Mouse (Mus musculus) brain, embryonic 18.5 days (tissue): ENCODE measurements around the gene Srpx.

Source experiments
- DNase-seq: peaks from one replicate; pipeline ENCODE4 v3.0.0-alpha.2; 2012; ENCODE audit warnings: low read depth, low spot score

The Srpx gene

DNA sequence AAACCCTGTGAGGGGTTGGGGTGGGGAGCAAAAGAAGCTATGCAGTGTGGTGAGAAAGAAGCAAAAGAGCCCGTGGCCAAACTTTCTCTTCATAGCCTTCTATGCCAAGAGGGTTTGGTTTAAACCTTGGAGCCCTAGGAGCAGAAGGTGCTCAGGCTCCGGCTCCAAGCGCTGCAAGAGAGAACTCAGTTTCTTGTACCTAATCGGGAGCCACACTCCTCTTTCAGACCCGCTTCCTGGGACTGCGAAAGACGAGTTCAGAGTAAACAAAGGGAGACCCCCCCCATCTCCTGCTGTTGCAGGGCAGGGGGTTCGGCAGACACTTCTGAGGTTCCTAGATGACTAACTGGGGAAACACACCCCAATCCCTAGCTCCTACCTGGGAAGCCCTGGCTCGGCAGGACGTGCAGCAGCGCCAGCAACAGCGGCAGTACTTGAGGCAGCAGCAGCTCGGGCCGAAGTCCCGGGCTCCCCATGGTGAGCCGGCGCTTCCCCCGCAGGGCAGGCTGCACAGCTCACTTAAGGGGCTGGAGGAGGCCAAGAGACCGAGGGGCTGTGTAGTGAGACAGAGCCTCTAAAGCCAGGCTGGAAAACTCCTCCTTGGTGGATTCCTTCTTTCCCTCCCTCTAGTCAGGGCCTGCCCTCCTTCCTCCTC lies at the start of gene Srpx:
Gene Srpx (minus strand): TSS at position 645 of the 655 bp plus-strand sequence.
- no peak for DNase-seq

GRCm38 (mm10) chrX:10152390-10152789 lies 34.9 kb upstream of the Srpx start:
- DNase-seq: no peak

- DNase-seq: no peak
Observed at GRCm38 (mm10) chrX:10115780-10116179, 1.7 kb downstream of the Srpx start.

DNA sequence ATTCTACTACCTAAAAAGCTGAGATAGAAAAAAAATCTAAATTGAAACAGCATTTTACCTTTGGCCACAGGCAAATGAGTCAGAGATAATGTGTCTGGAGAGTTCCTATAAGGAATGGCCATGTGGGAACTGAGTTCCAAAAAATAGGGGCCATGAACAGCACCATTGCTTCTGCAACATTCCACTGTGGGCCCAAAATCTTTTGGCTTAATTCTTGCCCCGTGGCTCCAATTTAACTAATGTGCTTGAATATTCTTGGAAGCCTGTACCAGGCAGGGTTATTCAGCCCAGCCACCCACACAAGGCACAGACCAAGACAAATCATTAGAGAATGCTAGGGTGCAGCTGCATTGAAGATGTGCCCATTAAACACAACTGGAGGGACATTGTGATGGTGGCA lies 6.8 kb downstream of the Srpx start:
- DNase-seq: no peak

DNA sequence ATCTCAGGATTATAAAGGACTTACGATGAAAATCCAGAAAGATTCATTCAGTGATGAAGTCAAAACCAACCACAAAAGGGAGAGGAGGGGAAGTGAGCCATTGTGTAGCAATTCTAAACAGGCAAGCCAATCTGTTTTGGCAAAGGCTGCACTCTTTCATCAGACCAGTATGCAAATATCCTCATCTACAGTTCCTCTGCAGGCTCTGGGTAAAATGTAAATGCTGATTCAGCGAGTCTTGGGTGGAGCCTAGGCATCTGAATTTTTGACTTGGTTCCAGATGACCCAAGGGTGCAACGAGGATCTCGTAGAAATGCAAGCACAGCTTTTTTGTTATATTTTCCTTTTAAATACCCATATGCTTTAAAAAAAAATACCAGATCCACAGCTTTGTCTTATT lies 9.0 kb downstream of the Srpx start:
- no peak for DNase-seq

- DNase-seq: no peak
Observed at GRCm38 (mm10) chrX:10105475-10105874, 12.0 kb downstream of the Srpx start.

DNA sequence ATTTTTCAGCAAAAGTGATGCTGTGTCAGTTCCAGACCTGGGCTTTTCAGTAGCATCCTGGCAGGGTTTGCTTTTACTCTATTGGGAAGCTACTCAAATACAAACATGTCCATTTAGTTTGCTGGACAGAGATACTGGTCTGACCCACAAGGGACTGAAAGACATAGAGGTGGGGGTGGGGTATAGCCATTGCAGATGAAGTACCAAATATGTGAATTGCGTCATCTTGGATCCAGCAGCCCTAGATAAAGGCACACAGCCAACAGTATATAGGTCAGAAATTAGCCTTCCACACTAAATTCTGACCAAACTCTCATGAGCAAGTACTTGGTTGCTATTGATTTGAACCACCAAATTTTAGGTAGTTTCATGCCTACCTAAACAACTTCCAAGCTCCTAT lies 14.8 kb downstream of the Srpx start:
- DNase-seq: no peak

DNA sequence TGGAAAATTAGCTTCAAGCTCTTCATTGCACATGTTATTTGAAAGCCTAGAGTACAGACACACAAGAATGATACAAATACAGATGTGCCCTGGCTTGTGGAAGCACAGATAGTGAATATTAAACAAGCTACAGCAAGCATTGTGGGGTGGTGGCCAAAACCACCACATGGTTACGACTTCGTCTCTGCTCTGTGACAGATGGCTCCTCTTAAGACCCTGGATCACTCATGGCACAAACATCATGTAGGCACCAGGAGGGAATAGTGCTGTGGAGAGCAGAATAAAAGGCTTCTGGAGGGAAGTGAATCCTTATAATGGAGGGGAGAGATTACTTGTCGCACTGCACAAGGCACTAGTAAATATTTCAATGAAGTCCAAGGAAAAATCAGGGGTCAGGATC lies 21.7 kb downstream of the Srpx start:
- DNase-seq: no peak

DNA sequence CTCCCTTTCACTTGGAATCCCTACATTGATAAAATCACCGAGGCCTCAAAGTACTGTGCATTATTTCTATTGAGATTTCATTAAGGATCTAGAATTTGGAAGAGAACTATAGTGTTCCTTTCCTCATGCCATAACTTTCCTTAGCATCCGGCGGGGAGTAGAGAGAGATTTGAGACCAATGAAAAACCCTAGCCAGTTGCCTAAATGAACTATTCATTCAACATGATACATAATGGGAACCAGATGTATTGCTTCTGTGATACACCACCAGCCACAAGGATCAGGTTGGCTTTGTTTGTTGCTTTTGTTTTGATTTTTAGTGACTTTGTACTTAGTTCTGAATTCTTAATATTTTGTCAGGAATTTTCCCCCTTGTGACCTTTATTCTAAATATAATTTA lies 37.1 kb downstream of the Srpx start:
- no peak for DNase-seq

- no peak for DNase-seq
Observed at GRCm38 (mm10) chrX:10079981-10080380, 37.5 kb downstream of the Srpx start.

GRCm38 (mm10) chrX:10073966-10074365 lies 43.5 kb downstream of the Srpx start:
- no peak for DNase-seq

GRCm38 (mm10) chrX:10071529-10071928 lies 46.0 kb downstream of the Srpx start:
- no peak for DNase-seq

DNA sequence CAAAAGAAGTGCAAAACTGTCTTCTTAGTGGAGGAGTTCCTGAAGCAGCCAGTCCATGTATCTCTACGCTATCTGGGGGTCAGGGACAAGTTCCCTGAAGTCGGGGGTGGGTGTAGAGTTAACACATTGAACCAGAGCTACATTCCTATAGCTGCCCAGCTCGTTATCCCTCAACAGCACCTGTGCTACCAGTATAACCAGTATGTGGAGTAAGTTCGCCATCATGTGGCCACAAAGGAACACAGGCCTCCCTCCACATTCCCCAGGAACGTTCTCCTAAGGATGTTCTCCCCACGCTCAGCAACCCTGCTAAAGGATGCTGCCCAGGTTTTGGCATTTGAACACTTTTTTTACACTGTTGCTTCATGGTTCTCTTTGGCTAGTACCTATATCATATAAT lies 46.8 kb downstream of the Srpx start:
- DNase-seq: no peak

DNA sequence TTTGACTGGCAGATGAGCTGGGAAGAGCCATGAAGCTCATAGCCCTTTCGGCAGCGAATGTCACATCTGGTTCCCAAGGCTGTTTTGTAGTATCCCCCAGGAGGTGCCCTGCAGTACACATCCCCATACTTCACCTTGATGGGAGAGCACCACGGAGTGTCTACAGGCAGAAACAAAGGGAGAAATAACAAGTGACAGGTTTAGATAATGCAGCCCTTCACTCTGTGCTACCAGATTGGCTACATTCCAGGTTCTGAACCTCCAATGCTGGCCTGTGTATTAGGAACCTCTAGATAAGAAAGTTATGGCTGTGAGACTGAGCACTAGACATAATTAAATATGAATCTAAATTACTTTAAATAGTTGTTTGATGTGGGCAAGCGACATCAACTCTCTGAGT lies 48.1 kb downstream of the Srpx start:
- DNase-seq: no peak

GRCm38 (mm10) chrX:10063781-10064180 lies 53.7 kb downstream of the Srpx start:
- DNase-seq: no peak

- no peak for DNase-seq
Observed at GRCm38 (mm10) chrX:10063361-10063760, 54.1 kb downstream of the Srpx start.

DNA sequence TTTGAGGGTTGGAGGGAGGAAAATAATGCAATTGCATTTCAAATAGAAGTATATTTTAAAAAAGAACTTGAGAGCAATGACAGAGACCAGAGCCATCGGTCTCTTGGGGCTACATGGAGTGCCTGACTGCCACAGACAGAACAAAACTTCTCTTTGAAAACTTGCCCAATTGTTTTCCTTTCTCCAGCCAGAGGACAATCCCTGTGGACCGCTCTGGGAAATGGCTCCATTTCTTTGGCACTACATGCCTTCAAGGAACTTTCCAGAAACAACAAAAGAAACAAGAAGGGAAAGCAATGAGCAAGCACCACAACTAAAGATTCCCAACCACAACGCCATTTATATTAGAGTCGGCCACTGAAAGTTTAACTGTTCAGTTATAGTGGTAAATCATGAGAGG lies 55.3 kb downstream of the Srpx start:
- DNase-seq: no peak

DNA sequence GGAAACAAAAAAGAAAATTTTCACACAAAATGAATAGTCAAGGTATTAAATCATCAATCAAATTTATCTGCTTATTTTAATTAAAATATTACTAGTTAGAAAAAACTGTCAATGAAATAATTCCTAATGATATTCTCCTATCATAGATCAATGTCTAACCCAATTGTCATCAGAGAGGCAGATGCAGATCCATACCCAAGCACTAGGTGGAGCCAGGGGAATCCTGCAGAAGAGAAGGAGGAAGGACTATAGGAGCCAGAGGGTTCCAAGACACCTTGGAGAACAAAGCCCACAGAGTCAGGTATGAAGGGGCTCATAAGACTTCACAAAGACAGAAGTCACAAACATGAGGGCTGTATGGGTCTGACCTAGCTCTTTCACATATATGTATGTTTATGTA lies 82.8 kb downstream of the Srpx start:
- no peak for DNase-seq

DNA sequence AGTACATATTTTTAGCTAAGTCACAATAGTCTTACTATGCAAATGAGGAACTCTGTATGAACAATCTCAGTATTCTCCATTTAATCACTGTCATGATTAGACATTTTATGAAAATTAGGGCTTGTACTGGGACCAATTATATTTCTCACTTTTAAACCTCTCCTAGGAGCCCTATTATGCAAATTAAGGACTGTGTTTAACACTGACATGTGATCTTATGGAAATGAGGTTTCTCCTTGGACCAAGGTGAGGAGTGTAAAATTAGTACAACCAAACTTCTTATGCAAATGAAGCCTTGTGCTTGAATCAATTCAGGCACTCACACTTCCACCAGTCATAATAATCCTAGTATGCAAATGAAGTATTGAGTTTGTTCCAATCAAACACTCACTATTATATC lies 107.3 kb downstream of the Srpx start:
- peak; percentile 2 for DNase-seq

DNA sequence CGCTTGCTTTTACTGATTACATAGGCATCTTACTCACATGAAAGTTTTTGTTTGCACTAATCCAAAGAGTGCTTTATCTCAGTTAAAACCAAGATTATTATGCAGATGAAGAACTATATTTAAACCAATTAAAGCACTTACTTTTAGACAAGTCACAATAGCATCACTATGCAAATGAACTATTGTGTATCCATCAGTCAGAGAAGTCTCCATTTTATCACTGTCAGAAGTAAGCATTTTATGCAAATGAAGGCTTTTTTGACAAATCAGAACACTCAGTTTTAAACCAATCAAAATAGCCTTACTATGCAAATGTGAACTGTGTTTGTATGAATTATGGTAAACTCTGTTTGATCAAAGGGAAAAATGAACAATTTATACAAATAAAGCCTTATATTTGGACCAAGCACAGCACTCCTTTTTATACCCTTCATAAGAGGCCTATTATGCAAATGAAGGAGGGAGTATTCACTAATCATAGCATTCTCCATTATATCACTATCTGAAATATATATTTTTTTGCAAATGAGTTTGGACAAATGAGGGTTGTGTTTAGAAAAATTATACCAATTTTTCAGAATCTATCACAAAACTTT lies 109.7 kb downstream of the Srpx start:
- DNase-seq: no peak

GRCm38 (mm10) chrX:10005946-10006345 lies 111.6 kb downstream of the Srpx start:
- no peak for DNase-seq

DNA sequence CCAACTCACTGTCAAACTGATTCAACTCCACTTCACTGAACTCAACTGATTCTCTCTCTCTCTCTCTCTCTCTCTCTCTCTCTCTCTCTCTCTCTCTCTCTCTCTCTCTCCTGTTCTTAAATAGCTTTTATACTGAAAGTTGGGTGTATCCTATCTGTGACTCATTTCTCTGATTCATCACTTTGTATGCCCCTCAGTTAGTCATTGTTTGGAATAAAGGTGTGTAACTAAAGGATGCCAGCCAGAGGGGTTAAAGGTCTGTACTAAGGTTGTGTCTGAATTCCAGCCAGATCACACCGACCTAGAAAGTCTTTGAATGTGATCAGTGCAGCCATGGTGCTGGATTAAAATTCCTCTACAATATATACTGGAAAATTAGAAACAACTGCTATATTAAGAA lies 116.8 kb downstream of the Srpx start:
- DNase-seq: no peak
